Mouse (Mus musculus) MEL-GATA-1-ER (cell line): ENCODE measurements at regions not wholly inside any gene's neighbourhood (a gene's known extent, or its start where the extent isn't known, plus 50 kb on each side); places are given as distances from the start of the nearest gene placed in this dataset.
"Not testable (repeated sequence)": the region's sequence is repeated elsewhere in the genome, so short reads cannot be mapped to it uniquely, and the experiment has no call there.

Experiments
- DNase-seq: peaks from one replicate; pipeline ENCODE4 v3.0.0-alpha.2; 2012; ENCODE audit warnings: low read depth; ENCODE audit errors: extremely low read depth

- not testable (repeated sequence) for DNase-seq
Measured at GRCm38 (mm10) chrX:135112109-135112508, 65.3 kb downstream of the Gm15023 start.

DNA sequence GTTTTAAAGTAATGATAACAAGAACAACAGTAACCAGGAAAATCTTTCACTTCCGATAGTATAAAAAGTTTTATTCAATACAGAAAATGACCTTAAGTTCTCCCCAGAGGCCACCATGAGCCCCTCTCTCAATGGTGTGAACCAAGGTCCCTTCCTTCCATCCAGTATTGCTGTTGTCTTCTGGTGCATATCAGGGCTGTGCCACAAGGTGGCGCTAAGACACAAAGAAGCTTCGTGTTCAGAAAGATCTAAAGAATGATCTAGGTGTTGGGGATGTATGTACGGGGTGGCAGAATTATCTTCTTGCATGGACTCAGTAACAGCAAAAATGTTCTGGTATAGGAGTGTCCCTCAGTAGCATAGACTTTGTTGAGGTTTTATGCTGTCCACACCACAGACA, 66.6 kb downstream of the Gm15023 start:
- peak; percentile 25 for DNase-seq

- DNase-seq, result no peak
Measured at GRCm38 (mm10) chrX:135101594-135101993, 75.8 kb downstream of the Gm15023 start.

DNA sequence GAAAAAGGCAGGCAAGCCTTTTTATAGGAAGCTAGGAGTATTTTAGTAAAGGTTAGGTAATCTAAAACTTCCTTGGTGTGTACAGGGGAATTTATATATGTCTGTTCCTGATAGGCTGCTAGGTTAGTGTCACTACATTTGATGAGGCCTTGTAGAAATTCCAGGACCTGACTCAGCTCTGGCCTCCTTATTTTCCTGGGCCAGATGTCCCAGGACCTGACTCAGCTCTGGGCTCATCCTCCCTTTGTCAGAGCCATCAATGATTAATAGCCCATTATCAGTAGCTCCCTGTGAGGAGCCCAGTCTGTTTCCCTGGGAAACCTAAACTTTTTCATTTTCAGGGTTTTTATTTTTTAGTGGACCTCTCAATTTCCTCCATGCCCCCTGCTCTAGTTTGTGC, 79.3 kb downstream of the Gm15023 start:
- no peak for DNase-seq

- no peak for DNase-seq
Measured at GRCm38 (mm10) chrX:135096206-135096605, 81.2 kb downstream of the Gm15023 start.

DNA sequence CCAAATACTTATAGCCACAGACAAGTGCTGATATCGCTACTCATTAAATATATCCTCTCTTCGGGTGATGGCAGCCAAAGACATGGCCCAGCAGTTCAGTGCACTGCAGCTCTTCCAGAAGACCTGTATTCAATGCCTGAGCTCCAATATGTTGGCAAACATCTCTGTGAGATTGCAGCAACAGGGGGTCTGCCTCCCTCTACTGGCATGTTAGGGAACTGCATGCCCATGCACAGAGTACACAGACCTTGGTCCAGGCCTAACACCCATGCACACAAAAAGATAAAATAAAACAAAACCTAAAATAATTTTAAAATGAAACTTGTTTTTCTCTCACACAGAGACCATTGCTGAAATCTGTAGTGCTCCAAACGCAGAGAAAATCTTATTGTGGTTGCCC, 82.1 kb upstream of the Zmat1 start:
- not testable (repeated sequence) for DNase-seq

DNA sequence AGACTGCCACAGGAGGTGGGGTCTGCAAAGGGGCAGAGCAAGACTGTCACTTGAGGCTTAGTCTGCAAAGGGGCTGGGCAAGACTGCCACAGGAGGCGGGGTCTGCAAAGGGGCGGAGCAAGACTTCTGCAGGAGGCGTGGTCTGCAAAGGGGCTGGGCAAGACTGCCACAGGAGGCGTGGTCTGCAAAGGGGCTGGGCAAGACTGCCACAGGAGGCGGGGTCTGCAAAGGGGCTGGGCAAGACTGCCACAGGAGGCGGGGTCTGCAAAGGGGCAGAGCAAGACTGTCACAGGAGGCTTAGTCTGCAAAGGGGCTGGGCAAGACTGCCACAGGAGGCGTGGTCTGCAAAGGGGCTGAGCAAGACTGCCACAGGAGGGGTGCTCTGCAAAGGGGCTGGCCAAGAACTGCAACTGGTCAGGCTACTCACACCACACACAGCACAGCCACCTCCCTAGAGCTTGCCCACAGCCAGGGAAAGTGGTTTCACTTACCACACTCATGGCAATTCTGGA, 78.1 kb upstream of the Zmat1 start:
- DNase-seq, result peak; percentile 31

- DNase-seq, result not testable (repeated sequence)
Measured at GRCm38 (mm10) chrX:135086564-135086963, 77.6 kb upstream of the Zmat1 start.

GRCm38 (mm10) chrX:135085770-135086553, 77.0 kb upstream of the Zmat1 start:
- DNase-seq, result peak; percentile 28

DNA sequence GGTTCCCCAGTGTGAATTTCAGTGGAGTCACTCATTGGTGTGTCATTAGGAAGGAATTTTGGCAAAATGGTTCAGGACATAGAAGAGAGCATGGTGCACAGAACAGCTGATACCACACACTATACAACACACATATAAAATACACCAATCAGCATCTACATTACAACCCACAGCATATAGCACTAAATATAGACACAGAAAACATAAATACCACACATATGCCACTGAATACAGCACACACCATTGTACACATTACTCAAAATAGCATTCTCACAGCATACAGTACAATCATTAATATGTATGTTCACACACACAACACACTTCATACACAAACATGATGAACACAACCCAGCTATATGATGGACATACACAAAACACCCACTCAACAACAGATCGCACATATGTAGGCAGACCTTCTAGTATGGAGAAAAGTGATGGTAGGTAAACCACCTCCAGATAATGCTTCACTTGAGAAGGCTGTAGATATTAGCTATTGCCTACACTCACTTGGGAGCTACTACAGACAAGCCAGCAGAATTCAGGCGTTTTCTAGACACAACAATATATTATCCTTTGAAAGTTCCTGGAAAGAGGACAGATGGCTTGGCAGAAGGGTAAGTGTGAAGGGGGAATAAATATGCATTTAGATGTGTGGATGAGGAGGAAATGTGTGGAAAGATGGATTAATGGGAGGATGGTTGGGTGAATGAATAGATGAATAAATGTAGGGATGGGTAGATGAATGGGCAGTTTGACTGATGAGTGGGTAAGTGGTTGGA, 71.6 kb upstream of the Zmat1 start:
- DNase-seq, result no peak

- DNase-seq, result no peak
Measured at GRCm38 (mm10) chrX:135079388-135079787, 70.4 kb upstream of the Zmat1 start.

DNA sequence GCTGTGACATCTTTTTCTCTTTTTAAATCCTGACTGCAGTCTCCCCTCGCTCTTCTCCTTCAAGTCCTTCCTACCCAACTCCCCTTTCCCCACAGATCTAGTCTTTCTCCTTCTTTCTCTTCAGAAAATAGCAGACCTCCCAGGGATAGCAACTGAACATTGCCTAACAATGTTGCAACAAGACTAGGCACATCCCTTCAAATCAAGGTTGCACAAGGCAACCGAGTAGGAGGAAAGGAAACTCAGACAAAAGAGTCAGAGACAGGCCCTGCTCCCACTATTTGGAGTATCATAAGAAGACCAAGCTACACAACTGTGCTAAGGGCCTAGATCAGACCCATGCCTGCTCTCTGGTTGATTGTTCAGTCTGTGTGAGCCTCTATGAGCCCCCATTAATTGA, 66.9 kb upstream of the Zmat1 start:
- no peak for DNase-seq

GRCm38 (mm10) chrX:135069448-135069847, 60.4 kb upstream of the Zmat1 start:
- no peak for DNase-seq

GRCm38 (mm10) chrX:135060184-135060583, 51.2 kb upstream of the Zmat1 start:
- DNase-seq, result no peak

DNA sequence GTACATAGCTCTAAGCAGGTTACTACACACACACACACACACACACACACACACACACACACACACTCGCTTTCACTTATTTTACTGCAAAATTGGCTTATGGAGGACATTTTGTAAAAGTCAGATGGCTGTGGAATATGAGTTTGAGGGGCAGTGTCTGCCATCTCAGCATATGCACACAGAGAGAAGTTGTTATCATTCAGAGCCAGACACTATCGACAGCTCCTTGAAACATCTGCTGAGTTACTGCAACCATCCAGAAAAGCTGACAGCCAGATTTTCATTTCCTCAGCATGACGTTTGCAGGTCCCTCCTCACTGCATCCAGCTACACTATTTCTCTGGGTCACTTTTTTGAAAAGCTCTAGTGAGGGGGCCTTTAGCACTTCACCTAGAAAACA, 49.9 kb upstream of the Zmat1 start:
- DNase-seq, result no peak
